In the genomic region with DNA sequence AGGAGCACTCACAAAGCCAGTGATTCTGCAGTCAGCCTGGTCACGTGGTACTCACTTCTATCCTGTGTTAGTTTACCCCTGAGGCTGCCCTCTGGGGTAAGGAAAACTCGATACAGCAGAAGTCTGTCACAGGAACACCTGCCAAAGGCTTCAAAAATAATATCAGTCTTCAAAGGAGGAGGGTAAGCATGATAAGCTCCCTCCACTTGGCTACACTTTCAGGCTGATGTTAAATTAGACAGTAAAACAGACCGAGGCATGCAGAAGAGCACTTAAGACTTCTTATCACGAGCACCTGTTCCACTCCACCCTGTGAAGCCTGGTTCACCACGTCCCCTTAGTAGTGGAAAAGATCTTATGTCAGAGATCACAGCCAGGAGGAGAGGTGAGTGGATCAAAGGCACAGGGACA, we compare ENCODE assay signal across 15 mouse cellular contexts.
A peak's percentile ranks its signal among the peaks of the same experiment; 100 is the strongest.
DNase-seq lines count a peak whose midpoint lies in the region; ATAC-seq and TF ChIP-seq lines count a peak whose summit lies in the region.
"Had no signal": no experiment of that assay in that cellular context is flagged by ENCODE, and none has a peak within 500 bp of the region (broad histone marks: within the 10 kb centered on the region; RNA-seq: fewer than 3 reads in every experiment).

No protein-coding gene starts in this region.

- no peak for DNase-seq in midbrain, postnatal 0 days (ENCODE audit: low spot score)
- DNase-seq in liver, embryonic 11.5 days (ENCODE audit: low spot score), result no peak
- DNase-seq in cerebellum, postnatal 4 days (ENCODE audit: low spot score in 2 of 2), result no peak
- DNase-seq: adrenal gland, postnatal 10 days; cerebellum, adult 11 months; heart, adult 18-20 months; heart, postnatal 4 days; kidney, postnatal 10 days; midbrain, embryonic 14.5 days had no signal

- no peaks in the 10 kb centered on the region for H3K27me3 ChIP-seq in heart, embryonic 16.5 days (ENCODE audit: control insufficient read depth, insufficient read depth, low read length)
- H3K27me3 ChIP-seq in heart, embryonic 12.5 days (replicated peaks), result no peaks in the 10 kb centered on the region
- H3K27me3 ChIP-seq in midbrain, postnatal 0 days (ENCODE audit: insufficient read depth, low read length), result no peaks in the 10 kb centered on the region
- H3K27me3 ChIP-seq in midbrain, embryonic 16.5 days (ENCODE audit: control insufficient read depth, insufficient read depth, low read depth, low read length), result no peaks in the 10 kb centered on the region
- H3K27me3 ChIP-seq in liver, embryonic 11.5 days (replicated peaks; ENCODE audit: control insufficient read depth, insufficient read depth, low read length), result no peaks in the 10 kb centered on the region
- H3K27me3 ChIP-seq: stomach, embryonic 15.5 days had no signal

- no peaks in the 10 kb centered on the region for H3K9me3 ChIP-seq in heart, embryonic 16.5 days (replicated peaks; ENCODE audit: control insufficient read depth, low read length)
- no peaks in the 10 kb centered on the region for H3K9me3 ChIP-seq in heart, embryonic 12.5 days (replicated peaks)
- H3K9me3 ChIP-seq in midbrain, postnatal 0 days (ENCODE audit: low read length), result no peaks in the 10 kb centered on the region
- H3K9me3 ChIP-seq in midbrain, embryonic 16.5 days (replicated peaks; ENCODE audit: control insufficient read depth, low read length, poor library complexity, severe bottlenecking), result no peaks in the 10 kb centered on the region
- H3K9me3 ChIP-seq in liver, embryonic 11.5 days (ENCODE audit: control insufficient read depth, low read length), result no peaks in the 10 kb centered on the region
- H3K9me3 ChIP-seq: stomach, embryonic 15.5 days had no signal

- 0 out of 2 replicates have a peak overlapping the region, but pooled peaks have one; percentile 4 for H3K27ac ChIP-seq in heart, embryonic 16.5 days (ENCODE audit: low read length)
- H3K27ac ChIP-seq in heart, embryonic 12.5 days (ENCODE audit: poor library complexity, severe bottlenecking), result no peak overlapping the region
- H3K27ac ChIP-seq in midbrain, postnatal 0 days (ENCODE audit: low read depth, low read length), result peak overlapping the region; percentile 26; the same call in 1 of the 2 replicates
- no peak overlapping the region for H3K27ac ChIP-seq in midbrain, embryonic 16.5 days (ENCODE audit: low read length)
- H3K27ac ChIP-seq in liver, embryonic 11.5 days (ENCODE audit: low read depth, low read length), result no peak overlapping the region
- H3K27ac ChIP-seq: stomach, embryonic 15.5 days had no signal

- H3K9ac ChIP-seq in heart, embryonic 16.5 days (ENCODE audit: low read length), result no peak overlapping the region
- H3K9ac ChIP-seq in heart, embryonic 12.5 days, result no peak overlapping the region
- no peak overlapping the region for H3K9ac ChIP-seq in midbrain, postnatal 0 days (replicated peaks; ENCODE audit: low read length, poor library complexity, severe bottlenecking)
- no peak overlapping the region for H3K9ac ChIP-seq in midbrain, embryonic 16.5 days (ENCODE audit: low read depth, low read length)
- no peak overlapping the region for H3K9ac ChIP-seq in liver, embryonic 11.5 days (ENCODE audit: low read depth, low read length)
- H3K9ac ChIP-seq: stomach, embryonic 15.5 days had no signal

- no peak overlapping the region for H3K4me2 ChIP-seq in heart, embryonic 16.5 days (ENCODE audit: low read depth, low read length)
- no peak overlapping the region for H3K4me2 ChIP-seq in heart, embryonic 12.5 days
- no peak overlapping the region for H3K4me2 ChIP-seq in midbrain, postnatal 0 days (ENCODE audit: low read depth, low read length, poor library complexity, severe bottlenecking)
- H3K4me2 ChIP-seq in midbrain, embryonic 16.5 days (ENCODE audit: low read length), result no peak overlapping the region
- no peak overlapping the region for H3K4me2 ChIP-seq in liver, embryonic 11.5 days
- H3K4me2 ChIP-seq: stomach, embryonic 15.5 days had no signal

- 22% methylated on average over 5 of the region's 5 CpGs for WGBS in heart, embryonic 16.5 days
- 33% methylated on average over 5 of the region's 5 CpGs for WGBS in heart, embryonic 12.5 days
- WGBS in midbrain, postnatal 0 days, result 51% methylated on average over 5 of the region's 5 CpGs
- whole genome bisulfite sequencing in midbrain, embryonic 16.5 days, result 53% methylated on average over 5 of the region's 5 CpGs
- WGBS in liver, embryonic 11.5 days, result 36% methylated on average over 5 of the region's 5 CpGs

- TF ChIP-seq CTCF in midbrain, postnatal 0 days (IDR thresholded peaks at IDR 0.05), result no peak

- no peak overlapping the region for H3K4me3 ChIP-seq in heart, embryonic 16.5 days (ENCODE audit: low read length)
- no peak overlapping the region for H3K4me3 ChIP-seq in heart, embryonic 12.5 days
- no peak overlapping the region for H3K4me3 ChIP-seq in midbrain, postnatal 0 days (ENCODE audit: low read depth, low read length)
- no peak overlapping the region for H3K4me3 ChIP-seq in midbrain, embryonic 16.5 days (ENCODE audit: low read depth, low read length)
- H3K4me3 ChIP-seq in liver, embryonic 11.5 days (ENCODE audit: low read depth, low read length), result no peak overlapping the region
- H3K4me3 ChIP-seq: stomach, embryonic 15.5 days had no signal

- peaks cover 31% of the 10 kb centered on the region for H3K4me1 ChIP-seq in heart, embryonic 16.5 days (ENCODE audit: control insufficient read depth, insufficient read depth, low read length)
- peaks cover 44% of the 10 kb centered on the region for H3K4me1 ChIP-seq in heart, embryonic 12.5 days (replicated peaks)
- H3K4me1 ChIP-seq in midbrain, postnatal 0 days (ENCODE audit: insufficient read depth, low read length), result peaks cover 4% of the 10 kb centered on the region; the same call in 1 of the 2 replicates
- peaks cover 5% of the 10 kb centered on the region; the same call in 1 of the 2 replicates for H3K4me1 ChIP-seq in midbrain, embryonic 16.5 days (ENCODE audit: control insufficient read depth, insufficient read depth, low read length)
- H3K4me1 ChIP-seq in liver, embryonic 11.5 days (replicated peaks; ENCODE audit: control insufficient read depth, insufficient read depth, low read length), result no peaks in the 10 kb centered on the region

- no peaks in the 10 kb centered on the region for H3K36me3 ChIP-seq in heart, embryonic 16.5 days (ENCODE audit: control insufficient read depth, insufficient read depth)
- no peaks in the 10 kb centered on the region for H3K36me3 ChIP-seq in heart, embryonic 12.5 days
- no peaks in the 10 kb centered on the region for H3K36me3 ChIP-seq in midbrain, postnatal 0 days (ENCODE audit: insufficient read depth, low read length)
- H3K36me3 ChIP-seq in midbrain, embryonic 16.5 days (ENCODE audit: control insufficient read depth, insufficient read depth, low read length), result no peaks in the 10 kb centered on the region
- no peaks in the 10 kb centered on the region for H3K36me3 ChIP-seq in liver, embryonic 11.5 days (ENCODE audit: control insufficient read depth, insufficient read depth, low read length)
- H3K36me3 ChIP-seq: stomach, embryonic 15.5 days had no signal

- 0 out of 2 replicates have a peak, but pooled peaks have one; percentile 15 for ATAC-seq in heart, embryonic 16.5 days (replicated peaks; ENCODE audit: extremely low read depth, insufficient read depth, low FRiP score)
- ATAC-seq in heart, embryonic 12.5 days (ENCODE audit: insufficient number of reproducible peaks, low FRiP score), result no peak
- ATAC-seq in midbrain, postnatal 0 days (ENCODE audit: low FRiP score), result no peak
- ATAC-seq in midbrain, embryonic 16.5 days, result no peak
- peak; percentile 56; the same call in 1 of the 2 replicates for ATAC-seq in liver, embryonic 11.5 days (replicated peaks; ENCODE audit: low FRiP score)
- peak; percentile 71 for ATAC-seq in megakaryocyte progenitor cell, adult 5-6 weeks (replicated peaks; ENCODE audit: poor library complexity)
- no peak for ATAC-seq in cerebellum, adult (ENCODE audit: insufficient number of reproducible peaks, low FRiP score, low TSS enrichment)

Comparison
In these comparisons a context has a peak if more than half of its experiments do, and no peak if none do; other contexts are left out.
1. ATAC-seq: peak in heart, embryonic 16.5 days (single experiment), liver, embryonic 11.5 days (single experiment) and megakaryocyte progenitor cell, adult 5-6 weeks (single experiment); none in heart, embryonic 12.5 days (single experiment), midbrain, postnatal 0 days (single experiment), midbrain, embryonic 16.5 days (single experiment) and cerebellum, adult (single experiment).
2. H3K27ac ChIP-seq: peak in heart, embryonic 16.5 days (single experiment) and midbrain, postnatal 0 days (single experiment); none in heart, embryonic 12.5 days (single experiment), midbrain, embryonic 16.5 days (single experiment) and liver, embryonic 11.5 days (single experiment).